Mouse (Mus musculus): ENCODE measurements around the gene St3gal3.
A peak's percentile ranks its signal among the peaks of the same experiment; 100 is the strongest.

- TF ChIP-seq CTCF (IDR thresholded peaks at IDR 0.05; ENCODE audit: borderline replicate concordance, insufficient read depth, low read depth, low read length) (peak; percentile 71), POLR2A (IDR thresholded peaks at IDR 0.05; ENCODE audit: borderline replicate concordance, insufficient read depth, low read length) (no peak)
Measured at GRCm38 (mm10) chr4:117928234-117928633, 206.5 kb downstream of the St3gal3 start.

All from cerebellum, adult 2 months (tissue).